Mouse (Mus musculus) gastrocnemius, postnatal 4 days (tissue): Measurements from ENCODE around the gene Iqch. TPM values are rescaled to one million over a fixed set of nuclear protein-coding genes. Genes with fewer than 3 reads are reported as not detected.

ENCODE experiments used
- DNase-seq, 2 experiments: peaks; one replicate each; pipeline ENCODE4 v3.0.0; 2021 to 2022; ENCODE audit warnings: low spot score in 2 of 2, mixed read lengths in 2 of 2
- total RNA-seq, 2 experiments: library from RNA; stranded (reverse); gene quantifications; 2 replicates each; pipeline ENCODE4 v1.2.3; 2021

Gene Iqch
- total RNA-seq, 2 experiments from 2014 or later: not detected

DNA sequence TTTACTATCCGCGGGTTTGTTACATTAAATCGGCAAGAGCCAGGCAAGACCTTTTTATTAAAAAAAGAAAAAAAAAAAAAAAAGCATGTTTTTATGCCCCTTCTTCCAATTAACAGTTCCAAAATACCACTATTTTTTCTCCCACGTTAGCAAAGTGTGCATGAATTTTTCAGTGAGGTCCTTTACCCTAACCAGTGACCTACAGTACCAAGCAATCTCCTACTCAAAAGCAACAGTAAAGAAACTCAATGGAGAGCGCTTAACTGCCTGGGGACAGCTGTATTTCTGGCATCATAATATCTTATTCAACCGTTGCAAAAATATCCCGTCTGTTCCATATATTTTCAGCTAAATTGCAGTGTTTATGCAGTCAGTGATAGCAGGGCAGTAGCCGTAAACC, 224.1 kb downstream of the Iqch start:
- no peak for DNase-seq

DNA sequence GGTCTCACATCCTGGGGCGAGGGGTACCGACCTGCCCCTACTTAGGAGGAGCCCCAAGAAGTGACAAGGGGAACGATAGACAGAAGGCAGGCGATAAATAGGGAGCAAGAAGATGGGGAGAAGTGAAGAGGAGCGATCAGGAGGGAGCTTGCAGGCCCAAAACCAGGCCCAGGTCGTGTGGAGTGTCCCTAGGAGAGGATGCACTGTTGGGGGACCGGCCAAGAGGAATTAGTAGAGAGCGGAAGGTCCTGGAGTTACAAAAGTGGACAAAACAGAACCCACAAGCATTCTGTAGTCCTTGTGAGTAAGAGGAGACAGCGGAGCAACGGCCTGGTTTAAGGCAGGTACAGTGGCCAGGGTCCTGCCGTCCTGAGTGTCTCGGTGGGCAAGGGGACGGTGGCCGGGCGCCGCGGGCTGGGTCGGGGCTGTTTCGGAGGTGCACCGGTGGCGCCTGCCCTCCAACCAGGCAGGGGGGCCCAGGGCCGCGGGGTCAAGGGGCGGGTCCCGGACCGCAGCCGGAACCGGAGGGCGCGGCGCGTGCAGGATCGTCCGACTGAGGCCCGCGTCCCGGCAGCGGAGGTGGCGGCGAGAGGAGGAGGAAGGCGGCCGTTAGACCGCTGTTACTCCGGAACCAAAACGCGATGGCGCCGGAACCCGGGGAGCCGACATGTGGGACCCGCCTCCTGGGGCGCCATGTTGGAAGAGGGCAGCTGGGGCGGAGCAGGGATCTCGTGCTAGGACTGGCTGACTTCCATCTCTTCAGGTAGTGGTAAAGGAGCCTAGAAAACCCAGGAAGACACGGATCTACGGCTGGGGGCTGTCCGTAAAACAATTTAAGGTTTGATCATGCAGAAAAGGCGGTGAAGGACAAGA, 224.8 kb downstream of the Iqch start, which contains the start of gene Map2k5:
Map2k5 (minus strand) TSS at position 633 of the 873 bp plus-strand sequence.
- peak; percentile 82 to 91 for DNase-seq

DNA sequence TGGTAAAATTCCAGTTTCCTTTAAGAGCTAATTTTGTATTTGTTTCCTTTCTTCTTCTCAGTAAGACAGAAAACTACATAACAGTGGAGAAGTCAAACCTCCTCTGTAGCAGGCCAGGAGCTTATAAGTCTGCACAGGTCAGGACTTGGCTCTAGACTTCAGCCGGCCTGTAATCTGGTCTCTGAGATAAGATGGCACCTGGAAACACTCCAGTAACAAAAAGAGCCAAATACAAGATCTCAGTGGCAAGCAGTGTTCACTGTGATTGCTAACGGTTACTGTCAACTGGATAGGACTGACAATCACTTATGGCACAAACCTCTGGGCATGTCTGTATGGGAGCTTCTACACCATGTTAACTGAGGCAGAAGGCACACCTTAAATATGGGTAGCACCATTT, 229.0 kb downstream of the Iqch start:
- DNase-seq: no peak

DNA sequence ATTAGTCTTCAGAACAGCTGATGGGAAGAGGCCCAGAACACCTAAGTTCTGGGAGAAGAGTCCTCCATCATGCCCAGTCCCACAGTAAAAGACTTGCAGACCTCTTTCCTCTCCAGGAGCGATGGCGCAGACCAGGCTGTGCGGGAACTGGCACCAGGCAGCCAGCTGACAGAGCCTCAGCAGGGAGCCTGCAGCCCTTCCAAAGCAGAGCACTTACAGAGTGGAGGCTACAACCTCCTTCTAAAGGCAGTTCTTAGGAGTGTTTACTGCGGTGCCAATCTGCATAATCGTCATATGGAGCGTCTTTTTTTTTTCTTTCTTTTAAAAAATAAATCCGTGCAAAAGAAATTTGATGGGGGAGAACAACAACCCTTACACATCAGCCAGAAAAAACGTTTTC, 229.8 kb downstream of the Iqch start:
- no peak for DNase-seq

Other genes with a start within 250 kb of the Iqch start
- gene Map2k5, start 224.6 kb downstream of the Iqch start, total RNA-seq: 10 to 100 TPM; 21.8 to 27.1 TPM
- 10 to 100 TPM; 17.1 to 27.1 TPM for gene 2300009A05Rik, start 203.2 kb downstream of the Iqch start, total RNA-seq
- 10 to 100 TPM; 10.8 to 13.4 TPM for gene Aagab, start 167 bp upstream of the Iqch start, total RNA-seq
- gene Smad3, start 155.5 kb upstream of the Iqch start, total RNA-seq: 10 to 100 TPM; 42.9 to 44.6 TPM